Mouse (Mus musculus) G1E-ER4 (cell line): ENCODE results near the gene Hp1bp3. TPM values are rescaled to one million over a fixed set of nuclear protein-coding genes. Genes with fewer than 3 reads are reported as not detected.

Experiments
- GATA1 ChIP-seq: IDR thresholded peaks from one replicate; pipeline ENCODE4 v1.8.0; 2012; ENCODE audit warnings: low read length, inconsistent platforms
- polyA plus RNA-seq: library from polyadenylated mRNA; stranded (reverse); fragments of >175 nt; gene quantifications from 2 replicates; pipeline ENCODE4 v1.2.3, GENCODE M21; 2012

Hp1bp3 gene
- polyA plus RNA-seq, 1 experiment = 59.7 TPM

- no peak for TF ChIP-seq GATA1
Observed at GRCm38 (mm10) chr4:138216891-138217392, 846 bp downstream of the Hp1bp3 start.

- TF ChIP-seq GATA1 = no peak
Observed at GRCm38 (mm10) chr4:138217441-138217840, 1.3 kb downstream of the Hp1bp3 start.

GRCm38 (mm10) chr4:138217951-138218685 is 2.0 kb downstream of the Hp1bp3 start:
- TF ChIP-seq GATA1 = no peak

GRCm38 (mm10) chr4:138219331-138219730 is 3.2 kb downstream of the Hp1bp3 start:
- no peak for TF ChIP-seq GATA1

- TF ChIP-seq GATA1 = no peak
Observed at GRCm38 (mm10) chr4:138220761-138221160, 4.7 kb downstream of the Hp1bp3 start.

GRCm38 (mm10) chr4:138221406-138221805 is 5.3 kb downstream of the Hp1bp3 start:
- no peak for TF ChIP-seq GATA1

GRCm38 (mm10) chr4:138222396-138222795 is 6.3 kb downstream of the Hp1bp3 start:
- no peak for TF ChIP-seq GATA1

- no peak for TF ChIP-seq GATA1
Observed at GRCm38 (mm10) chr4:138223623-138224022, 7.5 kb downstream of the Hp1bp3 start.

- no peak for TF ChIP-seq GATA1
Observed at GRCm38 (mm10) chr4:138246756-138247665, 30.9 kb downstream of the Hp1bp3 start.

- TF ChIP-seq GATA1 = no peak
Observed at GRCm38 (mm10) chr4:138250088-138250960, 34.2 kb downstream of the Hp1bp3 start, which contains the start of the genes Sh2d5 and Kif17. Gene Sh2d5 (plus strand): TSS chr4:138250403. Gene Kif17 (plus strand): TSS chr4:138250435.

GRCm38 (mm10) chr4:138251819-138252218 is 35.7 kb downstream of the Hp1bp3 start:
- TF ChIP-seq GATA1 = no peak

- no peak for TF ChIP-seq GATA1
Observed at GRCm38 (mm10) chr4:138252231-138252630, 36.1 kb downstream of the Hp1bp3 start.

- TF ChIP-seq GATA1 = no peak
Observed at GRCm38 (mm10) chr4:138257116-138257687, 41.1 kb downstream of the Hp1bp3 start.

GRCm38 (mm10) chr4:138258663-138259062 is 42.6 kb downstream of the Hp1bp3 start:
- no peak for TF ChIP-seq GATA1

GRCm38 (mm10) chr4:138259482-138259881 is 43.4 kb downstream of the Hp1bp3 start:
- TF ChIP-seq GATA1 = no peak
